Mouse (Mus musculus) small intestine, adult 2 months (tissue): ENCODE measurements at regions not wholly inside any gene's neighbourhood (a gene's known extent, or its start where the extent isn't known, plus 50 kb on each side); places are given as distances from the start of the nearest gene placed in this dataset.

ENCODE experiments used
- CTCF ChIP-seq: fragments of 200-500 bp; IDR thresholded peaks from 2 replicates; pipeline ENCODE4 v1.5.1; 2012; ENCODE audit warnings: low read depth, mild to moderate bottlenecking, control low read depth, inconsistent platforms, low read length, moderate library complexity, mixed read lengths; ENCODE audit not compliant: insufficient replicate concordance, insufficient read length; ENCODE audit errors: extremely low read depth
- POLR2A ChIP-seq: fragments of 200-500 bp; IDR thresholded peaks from 2 replicates; pipeline ENCODE4 v1.6.1; 2012; ENCODE audit warnings: low read depth, mild to moderate bottlenecking, control low read depth, inconsistent platforms, low read length, moderate library complexity

DNA sequence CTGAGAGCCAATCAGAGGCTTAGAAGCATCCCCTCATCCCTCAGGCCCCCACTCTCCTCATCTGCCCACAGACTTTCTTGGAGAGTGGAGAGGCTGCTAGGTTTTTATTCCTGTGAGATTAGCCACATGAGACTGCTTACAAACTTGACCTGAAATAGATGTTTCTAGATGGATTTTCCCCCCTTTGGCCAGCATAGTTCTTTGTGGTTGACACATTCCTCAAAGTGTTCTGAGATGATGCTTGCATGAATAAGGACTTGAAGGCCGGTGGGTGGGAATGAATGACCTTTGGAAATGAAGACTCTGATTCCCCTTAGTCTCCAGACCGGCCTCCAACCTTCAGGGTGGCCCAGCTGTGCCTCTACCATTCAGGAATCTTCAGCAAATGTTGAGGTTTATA lies 273.8 kb downstream of the Fam173b start:
- TF ChIP-seq POLR2A, result no peak
- TF ChIP-seq CTCF, result no peak
